Mouse (Mus musculus) stomach, embryonic 14.5 days (tissue): Measurements from ENCODE around the gene Jaml. TPM values are rescaled to one million over a fixed set of nuclear protein-coding genes. Genes with fewer than 3 reads are reported as not detected.

Source experiments
- ATAC-seq: fragments of 200-750 bp; cut with Nextera tagmentation; 2 replicates; pipeline ENCODE4 v1.8.0; 2017; ENCODE audit warnings: low read depth, moderate TSS enrichment; ENCODE audit not compliant: insufficient number of reproducible peaks, insufficient read depth, low FRiP score
- H3K27ac ChIP-seq: fragments of 300-500 bp; sonication (generic); 2 replicates; pipeline ENCODE4 v1.5.1; 2014; ENCODE audit warnings: mild to moderate bottlenecking, low read length, moderate library complexity, mixed read lengths
- H3K27me3 ChIP-seq: fragments of 300-500 bp; sonication (generic); 2 replicates; pipeline ENCODE4 v1.6.1; 2014; ENCODE audit warnings: low read length, control low read depth, mixed read lengths; ENCODE audit not compliant: control insufficient read depth, insufficient read depth
- H3K36me3 ChIP-seq: fragments of 300-500 bp; sonication (generic); 2 replicates; pipeline ENCODE4 v1.6.1; 2014; ENCODE audit warnings: mild to moderate bottlenecking, control low read depth, low read length, moderate library complexity, mixed read lengths; ENCODE audit not compliant: control insufficient read depth, insufficient read depth
- H3K4me1 ChIP-seq: fragments of 300-500 bp; sonication (generic); 2 replicates; pipeline ENCODE4 v1.6.1; 2014; ENCODE audit warnings: low read length, control low read depth, mixed read lengths; ENCODE audit not compliant: control insufficient read depth, insufficient read depth
- H3K4me2 ChIP-seq: fragments of 300-500 bp; sonication (generic); replicated peaks from 2 replicates; pipeline ENCODE4 v1.6.1; 2014; ENCODE audit warnings: low read depth, low read length, control low read depth
- H3K4me3 ChIP-seq: fragments of 300-500 bp; sonication (generic); 2 replicates; pipeline ENCODE4 v1.5.1; 2014; ENCODE audit warnings: low read depth, low read length, control low read depth
- H3K9ac ChIP-seq: fragments of 300-500 bp; sonication (generic); replicated peaks from 2 replicates; pipeline ENCODE4 v1.6.1; 2014; ENCODE audit warnings: low read depth, mild to moderate bottlenecking, control low read depth, low read length, moderate library complexity, mixed read lengths
- H3K9me3 ChIP-seq: fragments of 300-500 bp; sonication (generic); 2 replicates; pipeline ENCODE4 v1.6.1; 2016; ENCODE audit warnings: low read depth, low read length, control low read depth; ENCODE audit not compliant: control insufficient read depth
- WGBS: fragments of 180-500 bp; shearing (Covaris S2); extraction: QIAGEN DNeasy Blood & Tissue Kit; methylation state at CpG from one replicate; pipeline ENCODE4 v1.1.7; 2014; 5-methylcytosine and 5-hydroxymethylcytosine counted together
- polyA plus RNA-seq: library from polyadenylated mRNA; unstranded; fragments of >200 nt; fragmentation: Nextera tagmentation; extraction: Ambion mirVana; gene quantifications from 2 replicates; pipeline ENCODE4 v1.2.1, GENCODE M21; 2014

The Jaml gene
- polyA plus RNA-seq, 1 experiment from 2014 or later, result 2.8 TPM

GRCm38 (mm10) chr9:45103211-45103979, 24.4 kb downstream of the Jaml start:
- no peaks in the 10 kb centered on the region for H3K27me3 ChIP-seq
- H3K9me3 ChIP-seq, result no peaks in the 10 kb centered on the region
- H3K4me1 ChIP-seq, result no peaks in the 10 kb centered on the region
- peak; percentile 74; the same call in 1 of the 2 replicates for ATAC-seq
- no peak overlapping the region for H3K4me3 ChIP-seq
- no peaks in the 10 kb centered on the region for H3K36me3 ChIP-seq
- no peak overlapping the region for H3K27ac ChIP-seq
- H3K4me2 ChIP-seq, result no peak overlapping the region
- H3K9ac ChIP-seq, result no peak overlapping the region
- 54% methylated on average over 11 of the region's 11 CpGs for whole genome bisulfite sequencing

GRCm38 (mm10) chr9:45105596-45106374, 26.8 kb downstream of the Jaml start:
- Histone ChIP-seq H3K36me3 (no peaks in the 10 kb centered on the region), H3K9me3 (no peaks in the 10 kb centered on the region), H3K27me3 (no peaks in the 10 kb centered on the region), H3K4me3 (no peak overlapping the region), H3K9ac (no peak overlapping the region), H3K4me1 (no peaks in the 10 kb centered on the region), H3K27ac (no peak overlapping the region), H3K4me2 (no peak overlapping the region)
- 83% methylated on average over 2 of the region's 2 CpGs for WGBS
- ATAC-seq, result no peak

GRCm38 (mm10) chr9:45115706-45116105, 36.7 kb downstream of the Jaml start:
- 3% methylated on average over 14 of the region's 14 CpGs for WGBS
- Histone ChIP-seq H3K27me3 (no peaks in the 10 kb centered on the region), H3K4me1 (peaks cover 8% of the 10 kb centered on the region; the same call in 1 of the 2 replicates), H3K9me3 (no peaks in the 10 kb centered on the region), H3K36me3 (no peaks in the 10 kb centered on the region), H3K4me2 (peak overlapping the region; percentile 58), H3K4me3 (peak overlapping the region; percentile 28; the same call in 1 of the 2 replicates), H3K27ac (no peak overlapping the region), H3K9ac (no peak overlapping the region; the same call in 1 of the 2 replicates)
- peak; percentile 66; the same call in 1 of the 2 replicates for ATAC-seq

GRCm38 (mm10) chr9:45116819-45117218, 37.8 kb downstream of the Jaml start:
- H3K9ac ChIP-seq, result no peak overlapping the region
- WGBS, result 54% methylated on average over 9 of the region's 9 CpGs
- ATAC-seq, result no peak
- H3K36me3 ChIP-seq, result no peaks in the 10 kb centered on the region
- no peaks in the 10 kb centered on the region for H3K27me3 ChIP-seq
- H3K4me2 ChIP-seq, result no peak overlapping the region
- H3K9me3 ChIP-seq, result no peaks in the 10 kb centered on the region
- H3K27ac ChIP-seq, result no peak overlapping the region
- H3K4me1 ChIP-seq, result peaks cover 8% of the 10 kb centered on the region; the same call in 1 of the 2 replicates
- no peak overlapping the region for H3K4me3 ChIP-seq

GRCm38 (mm10) chr9:45117741-45118431, 38.9 kb downstream of the Jaml start, which contains the start of gene Scn2b:
TSS of gene Scn2b (plus strand) at chr9:45117782.
- peak; percentile 63; the same call in 1 of the 2 replicates for ATAC-seq
- H3K4me3 ChIP-seq, result peak within 1 kb of the TSS; percentile 67
- 2% methylated on average over 13 of the region's 13 CpGs for WGBS
- H3K27me3 ChIP-seq, result no peaks in the 10 kb centered on the region
- H3K27ac ChIP-seq, result peak within 1 kb of the TSS; percentile 89
- peak within 1 kb of the TSS; percentile 58 for H3K9ac ChIP-seq
- no peaks in the 10 kb centered on the region for H3K9me3 ChIP-seq
- peak within 1 kb of the TSS; percentile 78 for H3K4me2 ChIP-seq
- H3K4me1 ChIP-seq, result peaks cover 16% of the 10 kb centered on the region; the same call in 1 of the 2 replicates
- no peaks in the 10 kb centered on the region for H3K36me3 ChIP-seq

- Histone ChIP-seq H3K4me3 (peak overlapping the region; percentile 67), H3K9ac (peak overlapping the region; percentile 58; the same call in 1 of the 2 replicates), H3K4me1 (peaks cover 16% of the 10 kb centered on the region; the same call in 1 of the 2 replicates), H3K36me3 (no peaks in the 10 kb centered on the region), H3K9me3 (no peaks in the 10 kb centered on the region), H3K27me3 (no peaks in the 10 kb centered on the region), H3K27ac (no peak overlapping the region), H3K4me2 (peak overlapping the region; percentile 78)
- WGBS, result 20% methylated on average over 10 of the region's 10 CpGs
- no peak for ATAC-seq
These were observed 39.6 kb downstream of the Jaml start for GRCm38 (mm10) chr9:45118552-45118951.

GRCm38 (mm10) chr9:45119316-45119953, 40.5 kb downstream of the Jaml start:
- no peaks in the 10 kb centered on the region for H3K36me3 ChIP-seq
- no peak for ATAC-seq
- no peak overlapping the region for H3K27ac ChIP-seq
- WGBS, result 89% methylated on average over 8 of the region's 8 CpGs
- H3K4me3 ChIP-seq, result no peak overlapping the region
- H3K4me2 ChIP-seq, result peak overlapping the region; percentile 78; the same call in 1 of the 2 replicates
- H3K4me1 ChIP-seq, result peaks cover 16% of the 10 kb centered on the region; the same call in 1 of the 2 replicates
- H3K9ac ChIP-seq, result no peak overlapping the region
- H3K27me3 ChIP-seq, result no peaks in the 10 kb centered on the region
- no peaks in the 10 kb centered on the region for H3K9me3 ChIP-seq
